Mouse (Mus musculus): ENCODE results near the gene Adcyap1r1.

DNA sequence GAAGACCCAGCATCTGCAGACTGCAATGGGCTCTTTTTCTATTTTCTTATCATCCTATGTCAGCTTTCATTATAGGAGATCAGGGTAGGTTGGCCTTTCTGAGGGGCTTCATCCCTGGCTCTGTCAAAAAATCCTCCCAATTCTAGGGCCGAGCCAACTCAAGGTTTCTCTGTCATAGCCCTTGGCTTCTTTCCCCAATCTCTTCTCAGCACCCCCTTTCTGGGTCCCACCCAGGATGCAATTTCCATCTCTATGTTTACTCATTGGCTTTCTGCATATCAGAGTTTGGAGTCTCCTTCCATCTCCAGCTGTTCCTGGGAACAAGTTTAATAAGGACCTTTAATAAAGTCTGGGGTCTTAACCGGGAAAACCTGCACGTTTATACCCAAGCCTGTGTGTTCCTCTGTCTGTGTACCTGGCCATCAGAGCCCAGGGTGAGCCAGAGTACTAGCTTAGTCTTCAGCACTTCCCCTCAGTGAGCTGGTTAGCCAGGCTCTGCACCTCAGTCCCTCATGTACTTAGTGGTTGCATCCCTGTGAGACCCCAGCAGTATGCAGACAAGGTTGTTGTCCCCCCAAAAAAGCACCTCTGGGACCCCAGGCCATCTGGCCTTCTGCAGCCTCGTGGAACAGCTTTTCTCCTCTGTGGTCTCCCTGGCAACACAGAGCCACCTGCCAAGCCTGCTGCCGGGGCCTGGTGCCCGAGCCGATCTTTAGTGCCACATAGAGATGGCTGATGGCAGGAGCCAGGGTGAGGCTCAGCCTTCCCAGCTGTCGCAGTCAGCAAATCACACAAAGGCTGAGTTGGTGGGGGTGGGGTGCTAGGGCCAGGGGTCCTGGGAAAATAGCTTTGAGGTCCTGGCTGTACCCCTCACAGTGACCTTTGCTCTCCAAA, 16.3 kb upstream of the Adcyap1r1 start:
- TF ChIP-seq CTCF (IDR thresholded peaks at IDR 0.05; ENCODE audit: extremely low read depth, insufficient read depth, low read length) (no peak), POLR2A (IDR thresholded peaks at IDR 0.05; ENCODE audit: extremely low read depth, insufficient read depth, low read length) (no peak)
